Mouse (Mus musculus): ENCODE measurements around the gene Ttbk1. TPM values are rescaled to one million over a fixed set of nuclear protein-coding genes. Genes with fewer than 3 reads are reported as not detected.
"Not testable (repeated sequence)": the region's sequence is repeated elsewhere in the genome, so short reads cannot be mapped to it uniquely, and the experiment has no call there.

Gene Ttbk1
- polyA plus RNA-seq, 1 experiment: 0.01 TPM

DNA sequence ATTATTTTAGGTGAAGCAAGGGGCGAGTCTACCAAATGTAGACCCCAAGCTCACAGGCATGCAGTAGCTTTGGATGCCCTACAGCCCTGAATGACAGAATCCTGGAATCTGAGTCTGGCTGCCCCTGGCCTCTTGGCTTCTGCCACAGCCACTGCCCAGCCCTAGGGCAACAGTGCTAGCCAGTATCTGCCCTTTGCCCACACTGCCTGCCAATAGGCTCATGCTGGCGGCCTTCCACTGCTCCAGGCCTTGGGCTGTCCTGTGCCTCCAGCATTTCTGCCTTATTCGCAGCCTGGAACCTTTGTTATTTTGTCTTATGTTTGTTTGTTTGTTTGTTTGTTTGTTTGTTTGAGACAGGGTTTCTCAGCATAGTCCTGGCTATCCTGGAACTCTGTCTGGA lies 18.1 kb upstream of the Ttbk1 start:
- TF ChIP-seq TAL1 (IDR thresholded peaks at IDR 0.05; ENCODE audit: low read length) (no peak), GATA1 (IDR thresholded peaks at IDR 0.05; ENCODE audit: low read length) (no peak)
- Histone ChIP-seq H3K27me3 (ENCODE audit: control insufficient read depth) (peaks cover 2% of the 10 kb centered on the region; the same call in 1 of the 2 replicates), H3K4me3 (replicated peaks) (no peak overlapping the region), H3K4me1 (ENCODE audit: control insufficient read depth) (no peaks in the 10 kb centered on the region), H3K9me3 (ENCODE audit: control insufficient read depth, low read length) (no peaks in the 10 kb centered on the region), H3K36me3 (ENCODE audit: control insufficient read depth) (peaks cover 2% of the 10 kb centered on the region)

DNA sequence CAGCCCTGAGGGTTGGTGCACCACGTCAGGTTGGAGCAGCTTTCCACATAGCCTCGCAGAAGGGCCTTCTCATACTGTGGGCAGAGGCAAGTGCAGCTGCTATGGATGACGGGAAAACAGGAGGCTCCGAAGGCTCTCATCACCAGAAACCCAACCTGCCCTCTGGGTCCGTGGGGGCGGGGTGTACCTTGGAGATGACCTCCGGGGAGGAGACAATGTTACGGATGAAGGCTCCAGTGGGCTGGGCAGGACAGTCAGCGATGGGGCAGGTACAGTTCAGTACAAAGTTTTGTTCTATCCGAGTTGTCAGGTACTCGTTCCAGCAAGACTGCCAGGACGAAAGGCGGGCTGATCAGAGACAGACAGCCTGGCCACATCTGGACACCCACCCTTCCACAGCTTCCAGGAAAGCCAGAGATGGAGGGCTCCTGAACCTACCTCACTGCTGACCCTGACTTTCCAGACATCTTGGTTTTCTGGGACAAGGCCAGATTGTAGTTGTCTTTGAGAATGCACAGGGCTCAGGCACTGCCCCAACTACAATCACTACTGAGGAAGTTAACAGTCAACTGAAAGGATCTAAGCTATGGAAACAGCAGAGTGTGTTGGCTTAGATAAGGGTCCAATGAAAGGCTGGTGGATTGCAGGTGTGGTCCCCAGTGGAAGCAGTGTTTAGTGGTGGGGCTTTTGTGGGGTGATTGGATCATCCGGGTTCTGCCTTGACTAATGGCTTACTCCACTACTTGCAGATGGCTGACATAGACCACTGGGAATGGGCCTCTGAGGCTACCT lies 16.6 kb upstream of the Ttbk1 start:
- no peaks in the 10 kb centered on the region for H3K4me1 ChIP-seq (ENCODE audit: control insufficient read depth)
- H3K4me3 ChIP-seq (replicated peaks): no peak overlapping the region
- peaks cover 2% of the 10 kb centered on the region; the same call in 1 of the 2 replicates for H3K27me3 ChIP-seq (ENCODE audit: control insufficient read depth)
- TF ChIP-seq TAL1 (IDR thresholded peaks at IDR 0.05; ENCODE audit: low read length) (no peak), GATA1 (IDR thresholded peaks at IDR 0.05; ENCODE audit: low read length) (no peak)
- no peaks in the 10 kb centered on the region for H3K9me3 ChIP-seq (ENCODE audit: control insufficient read depth, low read length)
- H3K36me3 ChIP-seq (ENCODE audit: control insufficient read depth): peaks cover 15% of the 10 kb centered on the region

DNA sequence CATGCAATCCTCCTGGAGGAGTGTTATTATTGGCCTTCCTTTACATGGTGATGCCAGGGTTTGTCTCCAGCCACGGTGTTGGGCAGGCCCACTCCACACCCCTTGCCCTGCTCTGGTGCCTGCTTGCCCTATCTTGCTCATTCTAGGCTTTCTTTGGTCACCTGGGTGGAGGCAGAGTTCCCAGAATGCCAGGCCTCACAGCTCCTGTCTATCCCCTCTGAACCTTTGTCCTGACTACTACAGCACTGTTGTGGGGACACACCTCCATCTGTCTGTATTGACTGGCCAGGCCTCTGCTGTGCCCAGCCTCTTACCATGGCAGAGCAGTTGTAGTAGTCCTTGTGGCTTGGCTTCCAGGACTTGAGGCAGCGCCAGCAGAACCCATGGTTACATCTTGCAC lies 15.3 kb upstream of the Ttbk1 start:
- TF ChIP-seq TAL1 (IDR thresholded peaks at IDR 0.05; ENCODE audit: low read length) (no peak), GATA1 (IDR thresholded peaks at IDR 0.05; ENCODE audit: low read length) (no peak)
- no peak overlapping the region for H3K4me3 ChIP-seq (replicated peaks)
- peaks cover 6% of the 10 kb centered on the region for H3K4me1 ChIP-seq (ENCODE audit: control insufficient read depth)
- H3K9me3 ChIP-seq (ENCODE audit: control insufficient read depth, low read length): no peaks in the 10 kb centered on the region
- no peaks in the 10 kb centered on the region for H3K27me3 ChIP-seq (ENCODE audit: control insufficient read depth)
- peaks cover 24% of the 10 kb centered on the region for H3K36me3 ChIP-seq (ENCODE audit: control insufficient read depth)

DNA sequence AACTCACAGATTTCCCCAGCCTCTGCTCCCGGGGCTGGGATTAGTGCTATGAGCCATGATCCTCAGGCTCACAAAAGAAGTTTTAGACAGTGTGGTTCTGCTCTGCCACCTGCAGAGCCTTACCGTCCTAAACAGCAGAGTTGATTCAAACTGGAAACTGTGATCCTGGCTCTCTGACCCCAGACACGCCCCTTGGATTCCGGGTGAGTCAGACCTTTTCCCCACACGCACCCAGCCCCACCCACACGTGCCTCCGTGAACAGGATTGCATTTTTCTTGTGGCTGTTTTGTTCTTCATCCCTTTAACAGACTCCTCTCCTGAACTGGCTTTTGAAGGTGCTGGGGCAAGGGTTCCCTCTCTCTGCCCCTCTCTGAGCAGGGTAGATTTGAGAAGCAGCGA lies 10.5 kb upstream of the Ttbk1 start:
- Histone ChIP-seq H3K27me3 (ENCODE audit: control insufficient read depth) (peaks cover 16% of the 10 kb centered on the region), H3K36me3 (ENCODE audit: control insufficient read depth) (peaks cover 24% of the 10 kb centered on the region), H3K9me3 (ENCODE audit: control insufficient read depth, low read length) (no peaks in the 10 kb centered on the region), H3K4me3 (replicated peaks) (no peak overlapping the region), H3K4me1 (ENCODE audit: control insufficient read depth) (peaks cover 30% of the 10 kb centered on the region)
- TF ChIP-seq TAL1 (IDR thresholded peaks at IDR 0.05; ENCODE audit: low read length) (no peak), GATA1 (IDR thresholded peaks at IDR 0.05; ENCODE audit: low read length) (no peak)

DNA sequence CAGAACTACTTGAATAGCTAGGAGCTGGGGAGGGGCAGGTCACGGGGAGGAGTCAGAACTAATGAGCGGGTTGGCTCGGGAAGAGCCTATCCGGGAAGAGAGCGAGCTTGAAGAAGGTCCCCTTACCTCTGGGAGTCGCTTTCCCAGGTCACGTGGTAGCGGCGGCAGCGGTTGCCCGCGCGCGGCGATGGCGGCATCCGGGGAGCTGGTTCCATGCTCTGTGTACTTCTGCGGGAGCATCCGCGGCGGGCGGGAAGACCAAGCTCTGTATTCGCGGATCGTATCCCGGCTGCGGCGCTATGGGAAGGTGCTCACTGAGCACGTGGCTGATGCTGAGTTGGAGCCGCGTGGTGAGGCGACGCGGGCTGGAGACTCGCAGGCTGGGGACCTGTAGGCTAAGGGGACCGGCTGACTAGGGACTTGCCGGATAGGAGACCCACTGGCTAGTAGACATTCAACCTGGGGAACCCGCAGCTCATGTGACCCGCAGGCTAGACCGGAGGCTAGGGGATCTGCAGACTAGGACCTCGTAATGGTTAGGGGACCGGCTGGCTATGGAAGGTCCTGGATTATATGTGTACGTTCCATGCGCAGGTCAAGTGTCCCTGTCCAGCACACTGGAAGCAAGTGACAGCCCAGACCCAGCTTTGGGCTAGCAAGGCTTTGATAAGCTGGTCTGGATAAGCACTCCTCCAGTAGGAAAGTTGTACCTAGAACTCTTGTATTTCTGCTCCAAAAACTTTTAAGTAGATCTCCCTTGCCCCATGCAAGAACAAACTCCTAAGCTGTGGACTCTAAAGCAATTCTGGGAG lies 9.4 kb upstream of the Ttbk1 start, which contains the start of gene Dnph1:
Gene Dnph1 (plus strand): TSS at position 89 of the 812 bp plus-strand sequence.
- Histone ChIP-seq H3K4me1 (ENCODE audit: control insufficient read depth) (peaks cover 30% of the 10 kb centered on the region), H3K36me3 (ENCODE audit: control insufficient read depth) (peaks cover 24% of the 10 kb centered on the region), H3K9me3 (ENCODE audit: control insufficient read depth, low read length) (no peaks in the 10 kb centered on the region), H3K4me3 (replicated peaks) (peak within 1 kb of the TSS; percentile 77), H3K27me3 (ENCODE audit: control insufficient read depth) (peaks cover 19% of the 10 kb centered on the region)
- TF ChIP-seq TAL1 (IDR thresholded peaks at IDR 0.05; ENCODE audit: low read length) (no peak), GATA1 (IDR thresholded peaks at IDR 0.05; ENCODE audit: low read length) (no peak)

DNA sequence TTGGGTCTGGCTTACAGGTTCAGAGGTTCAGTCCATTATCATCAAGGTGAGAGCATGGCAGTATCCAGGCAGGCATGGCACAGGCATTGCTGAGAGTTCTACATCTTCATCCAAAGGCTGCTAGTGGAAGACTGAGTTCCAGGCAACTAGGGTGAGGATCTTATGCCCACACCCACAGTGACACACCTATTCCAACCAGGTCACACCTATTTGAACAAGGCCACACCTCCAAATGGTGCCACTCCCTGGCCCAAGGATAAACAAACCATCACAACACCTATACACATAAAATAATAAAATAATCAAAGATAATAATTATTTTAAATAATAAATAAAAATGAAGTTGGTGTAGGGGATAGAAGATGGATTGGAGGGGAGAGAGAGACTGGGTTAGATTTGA lies 8.6 kb upstream of the Ttbk1 start:
- peaks cover 30% of the 10 kb centered on the region for H3K4me1 ChIP-seq (ENCODE audit: control insufficient read depth)
- H3K36me3 ChIP-seq (ENCODE audit: control insufficient read depth): peaks cover 24% of the 10 kb centered on the region
- peaks cover 19% of the 10 kb centered on the region for H3K27me3 ChIP-seq (ENCODE audit: control insufficient read depth)
- not testable (repeated sequence) for H3K4me3 ChIP-seq (replicated peaks); H3K9me3 ChIP-seq (ENCODE audit: control insufficient read depth, low read length)

DNA sequence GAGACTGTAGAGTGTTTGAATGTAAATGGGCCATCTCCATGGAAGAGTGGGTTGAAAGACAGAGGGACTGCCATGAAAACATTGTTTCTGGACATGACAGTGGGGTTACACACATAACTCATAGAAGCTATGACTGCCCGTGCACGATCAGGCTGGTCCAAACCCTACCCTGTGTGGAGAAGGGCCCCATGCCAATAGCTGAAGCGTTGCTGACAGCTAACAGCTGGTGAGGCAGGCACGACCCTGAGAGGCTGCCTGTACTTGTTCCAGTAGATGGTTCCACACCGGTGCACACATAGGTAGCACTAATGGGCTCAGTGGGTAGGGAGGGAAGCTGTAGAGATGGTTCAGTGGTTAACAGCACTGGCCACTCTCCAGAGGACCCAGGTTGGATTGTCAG lies 8.0 kb upstream of the Ttbk1 start:
- Histone ChIP-seq H3K36me3 (ENCODE audit: control insufficient read depth) (peaks cover 20% of the 10 kb centered on the region), H3K4me3 (replicated peaks) (no peak overlapping the region), H3K27me3 (ENCODE audit: control insufficient read depth) (peaks cover 19% of the 10 kb centered on the region), H3K4me1 (ENCODE audit: control insufficient read depth) (peaks cover 30% of the 10 kb centered on the region), H3K9me3 (ENCODE audit: control insufficient read depth, low read length) (no peaks in the 10 kb centered on the region)
- TF ChIP-seq TAL1 (IDR thresholded peaks at IDR 0.05; ENCODE audit: low read length): no peak

DNA sequence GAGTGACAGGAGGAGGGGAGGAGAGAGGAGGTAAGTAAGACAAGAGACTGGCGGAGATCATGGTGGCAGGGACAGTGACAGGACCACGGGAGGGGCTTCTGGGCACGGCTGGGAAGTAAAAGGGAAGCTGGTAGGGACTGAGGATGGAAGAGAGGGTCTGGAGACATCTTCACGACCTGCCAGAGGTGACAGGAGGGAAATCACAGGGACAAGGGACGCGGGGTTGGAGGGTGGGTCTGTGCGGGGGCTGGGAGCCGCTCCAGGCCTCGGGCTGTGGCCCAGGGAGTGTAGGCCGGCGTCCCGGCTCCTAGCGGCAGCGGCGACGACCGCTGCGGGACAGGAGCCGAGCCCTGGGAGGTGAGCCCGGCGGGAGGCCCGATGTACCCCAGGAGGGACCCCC lies 480 bp downstream of the Ttbk1 start:
- Histone ChIP-seq H3K36me3 (ENCODE audit: control insufficient read depth) (no peaks in the 10 kb centered on the region), H3K27me3 (ENCODE audit: control insufficient read depth) (peaks cover 74% of the 10 kb centered on the region), H3K4me1 (ENCODE audit: control insufficient read depth) (no peaks in the 10 kb centered on the region), H3K9me3 (ENCODE audit: control insufficient read depth, low read length) (peaks cover 3% of the 10 kb centered on the region; the same call in 1 of the 2 replicates), H3K4me3 (replicated peaks) (no peak overlapping the region)
- TF ChIP-seq TAL1 (IDR thresholded peaks at IDR 0.05; ENCODE audit: low read length) (no peak), GATA1 (IDR thresholded peaks at IDR 0.05; ENCODE audit: low read length) (no peak)

DNA sequence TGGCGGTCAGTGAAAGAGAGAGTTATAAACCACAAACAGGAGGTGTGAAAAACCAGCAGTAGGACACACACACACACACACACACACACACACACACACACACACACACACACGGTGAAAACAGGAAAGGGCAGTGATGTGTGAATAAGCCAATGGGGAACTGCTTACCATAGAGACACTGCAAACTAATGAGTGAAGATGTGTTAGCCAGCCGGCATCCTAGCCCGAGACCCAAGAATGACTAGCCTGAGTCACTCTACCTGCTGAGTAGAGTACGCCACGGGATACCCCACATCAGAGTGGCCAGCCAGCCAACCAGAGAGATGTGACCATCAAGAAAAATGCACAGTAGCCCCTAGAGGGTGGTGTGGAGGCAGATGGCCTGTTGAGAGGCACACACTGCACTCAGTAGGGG lies 3.0 kb downstream of the Ttbk1 start:
- H3K27me3 ChIP-seq (ENCODE audit: control insufficient read depth): peaks cover 71% of the 10 kb centered on the region
- H3K36me3 ChIP-seq (ENCODE audit: control insufficient read depth): no peaks in the 10 kb centered on the region
- TF ChIP-seq TAL1 (IDR thresholded peaks at IDR 0.05; ENCODE audit: low read length) (no peak), GATA1 (IDR thresholded peaks at IDR 0.05; ENCODE audit: low read length) (no peak)
- H3K4me3 ChIP-seq (replicated peaks): no peak overlapping the region
- peaks cover 3% of the 10 kb centered on the region; the same call in 1 of the 2 replicates for H3K9me3 ChIP-seq (ENCODE audit: control insufficient read depth, low read length)
- no peaks in the 10 kb centered on the region for H3K4me1 ChIP-seq (ENCODE audit: control insufficient read depth)
